Mouse (Mus musculus) limb, embryonic 14.5 days (tissue): ENCODE results near the gene Ankrd22. TPM values are rescaled to one million over a fixed set of nuclear protein-coding genes. Genes with fewer than 3 reads are reported as not detected.
"Not testable (repeated sequence)": the region's sequence is repeated elsewhere in the genome, so short reads cannot be mapped to it uniquely, and the experiment has no call there.

ENCODE experiments used
- ATAC-seq: fragments of 200-750 bp; cut with Nextera tagmentation; 2 replicates; pipeline ENCODE4 v1.8.0; 2017; ENCODE audit warnings: low read depth, moderate number of reproducible peaks, moderate TSS enrichment; ENCODE audit not compliant: low FRiP score
- DNase-seq: peaks from one replicate; pipeline ENCODE4 v3.0.0-alpha.2; 2015; ENCODE audit warnings: low spot score
- H3K27ac ChIP-seq: fragments of 300-500 bp; sonication (generic); replicated peaks from 2 replicates; pipeline ENCODE4 v1.5.1; 2014; ENCODE audit warnings: low read depth, mild to moderate bottlenecking, low read length, moderate library complexity, mixed read lengths
- H3K27me3 ChIP-seq: fragments of 300-500 bp; sonication (generic); 2 replicates; pipeline ENCODE4 v1.6.1; 2014; ENCODE audit warnings: low read length, mixed read lengths; ENCODE audit not compliant: control insufficient read depth, insufficient read depth
- H3K36me3 ChIP-seq: fragments of 300-500 bp; sonication (generic); 2 replicates; pipeline ENCODE4 v1.6.1; 2014; ENCODE audit warnings: mild to moderate bottlenecking, low read length, moderate library complexity, mixed read lengths; ENCODE audit not compliant: control insufficient read depth, insufficient read depth
- H3K4me1 ChIP-seq: fragments of 300-500 bp; sonication (generic); 2 replicates; pipeline ENCODE4 v1.6.1; 2014; ENCODE audit warnings: antibody characterized with exemption, low read length, mixed read lengths; ENCODE audit not compliant: control insufficient read depth, insufficient read depth
- H3K4me2 ChIP-seq: fragments of 300-500 bp; sonication (generic); replicated peaks from 2 replicates; pipeline ENCODE4 v1.6.1; 2014; ENCODE audit warnings: low read depth, mild to moderate bottlenecking, low read length, moderate library complexity; ENCODE audit not compliant: severe bottlenecking
- H3K4me3 ChIP-seq: fragments of 300-500 bp; sonication (generic); replicated peaks from 2 replicates; pipeline ENCODE4 v1.5.1; 2014; ENCODE audit warnings: low read length
- H3K9ac ChIP-seq: fragments of 300-500 bp; sonication (generic); 2 replicates; pipeline ENCODE4 v1.6.1; 2014; ENCODE audit warnings: mild to moderate bottlenecking, low read depth, low read length, moderate library complexity; ENCODE audit not compliant: severe bottlenecking
- H3K9me3 ChIP-seq: fragments of 300-500 bp; sonication (generic); 2 replicates; pipeline ENCODE4 v1.6.1; 2016; ENCODE audit warnings: low read length; ENCODE audit not compliant: control insufficient read depth
- POLR2A ChIP-seq: fragments of 200-500 bp; IDR thresholded peaks from 2 replicates; pipeline ENCODE4 v1.8.0; 2012; ENCODE audit warnings: inconsistent platforms, mild to moderate bottlenecking, moderate library complexity, borderline replicate concordance; ENCODE audit not compliant: insufficient read depth, insufficient read length; ENCODE audit errors: extremely low read depth
- WGBS: fragments of 180-500 bp; shearing (Covaris S2); extraction: QIAGEN DNeasy Blood & Tissue Kit; methylation state at CpG from one replicate; pipeline ENCODE4 v1.1.7; 2014; 5-methylcytosine and 5-hydroxymethylcytosine counted together
- polyA plus RNA-seq, 2 experiments: library from polyadenylated mRNA; depleted of rRNA in 1 of 2; stranded (reverse) in 1 of 2; unstranded in 1 of 2; fragments of >200 nt; fragmentation: Nextera tagmentation in 1 of 2; extraction: Ambion mirVana in 1 of 2; gene quantifications; 2 replicates each; pipeline versions ENCODE4 v1.2.1 to v1.2.3; 2012 to 2014

Gene Ankrd22
- polyA plus RNA-seq, 2 experiments = 4.9 to 8.9 TPM

- no peaks in the 10 kb centered on the region; the same call in 1 of the 2 replicates for H3K4me1 ChIP-seq
- H3K27ac ChIP-seq = no peak overlapping the region
- H3K27me3 ChIP-seq = no peaks in the 10 kb centered on the region
- ATAC-seq (no peak), DNase-seq (no peak)
- no peaks in the 10 kb centered on the region for H3K36me3 ChIP-seq
- H3K4me3 ChIP-seq = no peak overlapping the region
- H3K9ac ChIP-seq = no peak overlapping the region
- TF ChIP-seq POLR2A = no peak
- 69% methylated on average over 8 of the region's 8 CpGs for WGBS
- no peaks in the 10 kb centered on the region for H3K9me3 ChIP-seq
- no peak overlapping the region for H3K4me2 ChIP-seq
Observed at GRCm38 (mm10) chr19:34209930-34210581, 44.2 kb upstream of the Ankrd22 start.

GRCm38 (mm10) chr19:34209031-34209430 is 43.2 kb upstream of the Ankrd22 start:
- no peaks in the 10 kb centered on the region for H3K36me3 ChIP-seq
- DNase-seq (no peak), ATAC-seq (no peak)
- H3K9ac ChIP-seq = no peak overlapping the region
- no peaks in the 10 kb centered on the region; the same call in 1 of the 2 replicates for H3K4me1 ChIP-seq
- TF ChIP-seq POLR2A = no peak
- H3K4me3 ChIP-seq = no peak overlapping the region
- H3K4me2 ChIP-seq = no peak overlapping the region
- H3K9me3 ChIP-seq = no peaks in the 10 kb centered on the region
- H3K27ac ChIP-seq = no peak overlapping the region
- 77% methylated on average over 3 of the region's 3 CpGs for WGBS
- H3K27me3 ChIP-seq = no peaks in the 10 kb centered on the region

- no peak overlapping the region for H3K4me2 ChIP-seq
- H3K9ac ChIP-seq = no peak overlapping the region
- TF ChIP-seq POLR2A = no peak
- WGBS = 86% methylated on average over 8 of the region's 8 CpGs
- no peak overlapping the region for H3K4me3 ChIP-seq
- no peak overlapping the region for H3K27ac ChIP-seq
- DNase-seq = no peak
- H3K9me3 ChIP-seq = no peaks in the 10 kb centered on the region
- no peak for ATAC-seq
- no peaks in the 10 kb centered on the region; the same call in 1 of the 2 replicates for H3K4me1 ChIP-seq
- H3K36me3 ChIP-seq = no peaks in the 10 kb centered on the region
- no peaks in the 10 kb centered on the region for H3K27me3 ChIP-seq
Observed at GRCm38 (mm10) chr19:34206760-34207440, 41.0 kb upstream of the Ankrd22 start.

GRCm38 (mm10) chr19:34206128-34206527 is 40.3 kb upstream of the Ankrd22 start:
- H3K9me3 ChIP-seq, H3K9ac ChIP-seq, H3K36me3 ChIP-seq, DNase-seq, H3K4me2 ChIP-seq, ATAC-seq, H3K4me3 ChIP-seq, H3K27ac ChIP-seq, H3K4me1 ChIP-seq, H3K27me3 ChIP-seq: not testable (repeated sequence)
- 81% methylated on average over 3 of the region's 4 CpGs for WGBS

GRCm38 (mm10) chr19:34202668-34203067 is 36.8 kb upstream of the Ankrd22 start:
- no peak for ATAC-seq

More at GRCm38 (mm10) chr19:34202668-34203067, 36.8 kb upstream of the Ankrd22 start:
- Histone ChIP-seq H3K36me3 (no peaks in the 10 kb centered on the region), H3K27ac (no peak overlapping the region), H3K4me3 (no peak overlapping the region), H3K27me3 (no peaks in the 10 kb centered on the region), H3K9ac (no peak overlapping the region), H3K4me1 (0 out of 2 replicates have a peak, but pooled peaks cover 3% of the 10 kb centered on the region), H3K9me3 (no peaks in the 10 kb centered on the region), H3K4me2 (no peak overlapping the region)
- 81% methylated on average over 2 of the region's 2 CpGs for WGBS
- TF ChIP-seq POLR2A = no peak
- no peak for DNase-seq
